13 mouse cellular contexts compared by ENCODE assay signal in genomic region chr11:90666916-90667315, GRCm38 (mm10). TPM values are rescaled to one million over a fixed set of nuclear protein-coding genes. Genes with fewer than 3 reads are reported as not detected.
DNase-seq lines count a peak whose midpoint lies in the region; ATAC-seq lines count a peak whose summit lies in the region.
"Had no signal": no experiment of that assay in that cellular context is flagged by ENCODE, and none has a peak within 500 bp of the region (broad histone marks: within the 10 kb centered on the region; RNA-seq: fewer than 3 reads in every experiment).

No protein-coding gene starts in this region.

- H3K36me3 ChIP-seq in heart, embryonic 12.5 days: peaks cover 22% of the 10 kb centered on the region
- peaks cover 16% of the 10 kb centered on the region for H3K36me3 ChIP-seq in midbrain, embryonic 10.5 days
- 0 out of 2 replicates have a peak, but pooled peaks cover 4% of the 10 kb centered on the region for H3K36me3 ChIP-seq in midbrain, embryonic 13.5 days
- H3K36me3 ChIP-seq in liver, embryonic 11.5 days (ENCODE audit: control insufficient read depth, insufficient read depth, low read length): peaks cover 5% of the 10 kb centered on the region; the same call in 1 of the 2 replicates
- H3K36me3 ChIP-seq in stomach, embryonic 16.5 days (ENCODE audit: control insufficient read depth, insufficient read depth, low read length): peaks cover 5% of the 10 kb centered on the region; the same call in 1 of the 2 replicates
- H3K36me3 ChIP-seq: forebrain, embryonic 12.5 days had no signal

- DNase-seq in heart, postnatal 25 days (ENCODE audit: low spot score): no peak
- no peak for DNase-seq in midbrain, embryonic 10.5 days (ENCODE audit: low spot score)
- DNase-seq in liver, embryonic 11.5 days (ENCODE audit: low spot score): no peak
- DNase-seq in adrenal gland, adult 8-10 months: no peak
- DNase-seq: cerebellum, adult 18-20 months; kidney, adult 8-10 months; retina, postnatal 1 day had no signal

- H3K4me3 ChIP-seq in heart, embryonic 12.5 days: no peak overlapping the region
- H3K4me3 ChIP-seq in midbrain, embryonic 10.5 days: no peak overlapping the region
- no peak overlapping the region for H3K4me3 ChIP-seq in midbrain, embryonic 13.5 days (replicated peaks)
- no peak overlapping the region for H3K4me3 ChIP-seq in liver, embryonic 11.5 days (ENCODE audit: low read depth, low read length)
- no peak overlapping the region for H3K4me3 ChIP-seq in stomach, embryonic 16.5 days (replicated peaks; ENCODE audit: low read length)
- H3K4me3 ChIP-seq: forebrain, embryonic 12.5 days had no signal

- H3K27me3 ChIP-seq in heart, embryonic 12.5 days (replicated peaks): no peaks in the 10 kb centered on the region
- no peaks in the 10 kb centered on the region for H3K27me3 ChIP-seq in midbrain, embryonic 10.5 days (ENCODE audit: low read depth, poor library complexity, severe bottlenecking)
- no peaks in the 10 kb centered on the region for H3K27me3 ChIP-seq in midbrain, embryonic 13.5 days
- no peaks in the 10 kb centered on the region for H3K27me3 ChIP-seq in liver, embryonic 11.5 days (replicated peaks; ENCODE audit: control insufficient read depth, insufficient read depth, low read length)
- no peaks in the 10 kb centered on the region for H3K27me3 ChIP-seq in stomach, embryonic 16.5 days (ENCODE audit: control insufficient read depth, insufficient read depth, low read length)
- H3K27me3 ChIP-seq: forebrain, embryonic 12.5 days had no signal

- intact Hi-C loops in heart, postnatal 25 days (cut with DNase I): no loop called here

- 73% methylated on average over 4 of the region's 4 CpGs for WGBS in heart, embryonic 12.5 days
- WGBS in midbrain, embryonic 10.5 days: 79% methylated on average over 4 of the region's 4 CpGs
- 88% methylated on average over 4 of the region's 4 CpGs for WGBS in midbrain, embryonic 13.5 days
- 49% methylated on average over 4 of the region's 4 CpGs for WGBS in liver, embryonic 11.5 days
- WGBS in stomach, embryonic 16.5 days: 79% methylated on average over 4 of the region's 4 CpGs

- no peak overlapping the region for H3K9ac ChIP-seq in heart, embryonic 12.5 days
- H3K9ac ChIP-seq in midbrain, embryonic 13.5 days (replicated peaks): no peak overlapping the region
- peak overlapping the region; percentile 21; the same call in 1 of the 2 replicates for H3K9ac ChIP-seq in liver, embryonic 11.5 days (ENCODE audit: low read depth, low read length)
- H3K9ac ChIP-seq in stomach, embryonic 16.5 days (ENCODE audit: low read length): no peak overlapping the region
- H3K9ac ChIP-seq: forebrain, embryonic 12.5 days had no signal

- ATAC-seq in heart, embryonic 12.5 days (ENCODE audit: insufficient number of reproducible peaks, low FRiP score): peak; percentile 60; the same call in 1 of the 2 replicates
- no peak for ATAC-seq in midbrain, embryonic 13.5 days
- ATAC-seq in liver, embryonic 11.5 days (replicated peaks; ENCODE audit: low FRiP score): peak; percentile 72
- no peak for ATAC-seq in stomach, embryonic 16.5 days (ENCODE audit: insufficient read depth, low FRiP score)
- no peak for ATAC-seq in activated CD4-positive, CD25-positive, alpha-beta regulatory T cell, adult 4 months
- ATAC-seq: midbrain, embryonic 16.5 days had no signal

- no peaks in the 10 kb centered on the region for H3K9me3 ChIP-seq in heart, embryonic 12.5 days (replicated peaks)
- no peaks in the 10 kb centered on the region for H3K9me3 ChIP-seq in midbrain, embryonic 10.5 days (replicated peaks)
- H3K9me3 ChIP-seq in midbrain, embryonic 13.5 days: no peaks in the 10 kb centered on the region
- H3K9me3 ChIP-seq in liver, embryonic 11.5 days (ENCODE audit: control insufficient read depth, low read length): no peaks in the 10 kb centered on the region
- no peaks in the 10 kb centered on the region for H3K9me3 ChIP-seq in stomach, embryonic 16.5 days (replicated peaks; ENCODE audit: control insufficient read depth, low read length)
- H3K9me3 ChIP-seq: forebrain, embryonic 12.5 days had no signal

- H3K4me2 ChIP-seq in heart, embryonic 12.5 days: no peak overlapping the region
- H3K4me2 ChIP-seq in midbrain, embryonic 13.5 days (replicated peaks): no peak overlapping the region
- H3K4me2 ChIP-seq in liver, embryonic 11.5 days: peak overlapping the region; percentile 43
- no peak overlapping the region for H3K4me2 ChIP-seq in stomach, embryonic 16.5 days (ENCODE audit: low read depth, low read length)
- H3K4me2 ChIP-seq: forebrain, embryonic 12.5 days had no signal

- H3K27ac ChIP-seq in heart, embryonic 12.5 days (ENCODE audit: poor library complexity, severe bottlenecking): no peak overlapping the region
- H3K27ac ChIP-seq in midbrain, embryonic 10.5 days (replicated peaks): peak overlapping the region; percentile 77; the same call in 1 of the 2 replicates
- H3K27ac ChIP-seq in midbrain, embryonic 13.5 days: no peak overlapping the region
- peak overlapping the region; percentile 98 for H3K27ac ChIP-seq in liver, embryonic 11.5 days (ENCODE audit: low read depth, low read length)
- peak overlapping the region; percentile 11; the same call in 1 of the 2 replicates for H3K27ac ChIP-seq in stomach, embryonic 16.5 days (ENCODE audit: low read length)
- H3K27ac ChIP-seq: forebrain, embryonic 12.5 days had no signal

- peaks cover 40% of the 10 kb centered on the region for H3K4me1 ChIP-seq in heart, embryonic 12.5 days (replicated peaks)
- H3K4me1 ChIP-seq in midbrain, embryonic 10.5 days: peaks cover 41% of the 10 kb centered on the region
- peaks cover 29% of the 10 kb centered on the region for H3K4me1 ChIP-seq in midbrain, embryonic 13.5 days (replicated peaks)
- peaks cover 45% of the 10 kb centered on the region for H3K4me1 ChIP-seq in liver, embryonic 11.5 days (replicated peaks; ENCODE audit: control insufficient read depth, insufficient read depth, low read length)
- peaks cover 39% of the 10 kb centered on the region for H3K4me1 ChIP-seq in stomach, embryonic 16.5 days (ENCODE audit: control insufficient read depth, insufficient read depth, low read length)

RNA-seq across cellular contexts. Expression of gene Tom1l1, which starts 21.2 kb away (rescaled TPM):
- polyA plus RNA-seq in heart, embryonic 12.5 days (2016; fragmentation: Nextera tagmentation; extraction: Ambion mirVana): 43.6 and 43.8 TPM in 2 replicates
- total RNA-seq in heart, postnatal 25 days (2021): 10 to 100 TPM; 15.1 to 19.8 TPM
- polyA plus RNA-seq in midbrain, embryonic 10.5 days (2016; fragmentation: Nextera tagmentation; extraction: Ambion mirVana): 17.7 and 20.8 TPM in 2 replicates
- 12.8 and 13.1 TPM in 2 replicates for polyA plus RNA-seq in midbrain, embryonic 13.5 days (2015; fragmentation: Nextera tagmentation; extraction: Ambion mirVana)
- polyA plus RNA-seq in liver, embryonic 11.5 days (2014; fragmentation: Nextera tagmentation; extraction: Ambion mirVana): 60.7 and 66.0 TPM in 2 replicates
- 40.3 and 47.1 TPM in 2 replicates for polyA plus RNA-seq in stomach, embryonic 16.5 days (2015; fragmentation: Nextera tagmentation; extraction: Ambion mirVana)
- polyA plus RNA-seq in activated CD4-positive, CD25-positive, alpha-beta regulatory T cell, adult 4 months (2017; shearing (Covaris generic)): 1 to 10 TPM; 1.0 to 1.9 TPM
- 10 to 100 TPM; 27.6 to 62.7 (median 44.1) TPM for total RNA-seq in adrenal gland, adult 8-10 months (2022)

RNA-seq across cellular contexts. Expression of gene Cox11, which starts 28.9 kb away (rescaled TPM):
- polyA plus RNA-seq in heart, embryonic 12.5 days (2016; fragmentation: Nextera tagmentation; extraction: Ambion mirVana): 42.8 and 43.4 TPM in 2 replicates
- total RNA-seq in heart, postnatal 25 days (2021): 10 to 100 TPM; 24.7 to 25.5 TPM
- 31.0 and 34.7 TPM in 2 replicates for polyA plus RNA-seq in midbrain, embryonic 10.5 days (2016; fragmentation: Nextera tagmentation; extraction: Ambion mirVana)
- polyA plus RNA-seq in midbrain, embryonic 13.5 days (2015; fragmentation: Nextera tagmentation; extraction: Ambion mirVana): 36.7 and 40.6 TPM in 2 replicates
- polyA plus RNA-seq in liver, embryonic 11.5 days (2014; fragmentation: Nextera tagmentation; extraction: Ambion mirVana): 25.9 and 28.8 TPM in 2 replicates
- polyA plus RNA-seq in stomach, embryonic 16.5 days (2015; fragmentation: Nextera tagmentation; extraction: Ambion mirVana): 24.0 and 31.3 TPM in 2 replicates
- 10 to 100 TPM; 18.5 to 24.9 TPM for polyA plus RNA-seq in activated CD4-positive, CD25-positive, alpha-beta regulatory T cell, adult 4 months (2017; shearing (Covaris generic))
- total RNA-seq in adrenal gland, adult 8-10 months (2022): 10 to 100 TPM; 15.9 to 22.4 (median 17.8) TPM

RNA-seq across cellular contexts. Expression of gene Stxbp4, which starts 29.0 kb away (rescaled TPM):
- polyA plus RNA-seq in heart, embryonic 12.5 days (2016; fragmentation: Nextera tagmentation; extraction: Ambion mirVana): 15.1 and 16.5 TPM in 2 replicates
- 1 to 10 TPM; 5.0 to 5.8 TPM for total RNA-seq in heart, postnatal 25 days (2021)
- 36.4 and 37.6 TPM in 2 replicates for polyA plus RNA-seq in midbrain, embryonic 10.5 days (2016; fragmentation: Nextera tagmentation; extraction: Ambion mirVana)
- polyA plus RNA-seq in midbrain, embryonic 13.5 days (2015; fragmentation: Nextera tagmentation; extraction: Ambion mirVana): 28.5 and 31.4 TPM in 2 replicates
- polyA plus RNA-seq in liver, embryonic 11.5 days (2014; fragmentation: Nextera tagmentation; extraction: Ambion mirVana): 16.6 and 17.9 TPM in 2 replicates
- 14.1 and 16.0 TPM in 2 replicates for polyA plus RNA-seq in stomach, embryonic 16.5 days (2015; fragmentation: Nextera tagmentation; extraction: Ambion mirVana)
- polyA plus RNA-seq in activated CD4-positive, CD25-positive, alpha-beta regulatory T cell, adult 4 months (2017; shearing (Covaris generic)): 1 to 10 TPM; 1.9 to 3.1 TPM
- total RNA-seq in adrenal gland, adult 8-10 months (2022): 10 to 100 TPM; 12.1 to 20.6 (median 16.2) TPM

Comparison
In these comparisons a context has a peak if more than half of its experiments do, and no peak if none do; other contexts are left out.
1. H3K27ac ChIP-seq: peak in midbrain, embryonic 10.5 days (single experiment), liver, embryonic 11.5 days (single experiment) and stomach, embryonic 16.5 days (single experiment); none in heart, embryonic 12.5 days (single experiment) and midbrain, embryonic 13.5 days (single experiment).
2. ATAC-seq: peak in heart, embryonic 12.5 days (single experiment) and liver, embryonic 11.5 days (single experiment); none in midbrain, embryonic 13.5 days (single experiment), stomach, embryonic 16.5 days (single experiment) and activated CD4-positive, CD25-positive, alpha-beta regulatory T cell, adult 4 months (single experiment).